Mouse (Mus musculus) lung, embryonic 16.5 days (tissue): Measurements from ENCODE around the gene Prh1. TPM values are rescaled to one million over a fixed set of nuclear protein-coding genes. Genes with fewer than 3 reads are reported as not detected.
"Not testable (repeated sequence)": the region's sequence is repeated elsewhere in the genome, so short reads cannot be mapped to it uniquely, and the experiment has no call there.

ENCODE experiments used
- ATAC-seq: fragments of 200-750 bp; cut with Nextera tagmentation; 2 replicates; pipeline ENCODE4 v1.8.0; 2017; ENCODE audit warnings: low read depth, mild to moderate bottlenecking, moderate library complexity
- H3K27ac ChIP-seq: fragments of 300-500 bp; sonication (generic); 2 replicates; pipeline ENCODE4 v1.5.1; 2014; ENCODE audit warnings: mild to moderate bottlenecking, control low read depth, low read length
- H3K27me3 ChIP-seq: fragments of 300-500 bp; sonication (generic); 2 replicates; pipeline ENCODE4 v1.6.1; 2014; ENCODE audit warnings: low read depth, low read length, mixed read lengths; ENCODE audit not compliant: control insufficient read depth, insufficient read depth
- H3K36me3 ChIP-seq: fragments of 300-500 bp; sonication (generic); 2 replicates; pipeline ENCODE4 v1.6.1; 2014; ENCODE audit warnings: low read length; ENCODE audit not compliant: control insufficient read depth, insufficient read depth
- H3K4me1 ChIP-seq: fragments of 300-500 bp; sonication (generic); replicated peaks from 2 replicates; pipeline ENCODE4 v1.6.1; 2014; ENCODE audit warnings: low read length, mixed read lengths; ENCODE audit not compliant: control insufficient read depth, insufficient read depth
- H3K4me2 ChIP-seq: fragments of 300-500 bp; sonication (generic); 2 replicates; pipeline ENCODE4 v1.6.1; 2014; ENCODE audit warnings: low read depth, low read length, control low read depth
- H3K4me3 ChIP-seq: fragments of 300-500 bp; sonication (generic); 2 replicates; pipeline ENCODE4 v1.5.1; 2014; ENCODE audit warnings: mild to moderate bottlenecking, low read length, control low read depth
- H3K9ac ChIP-seq: fragments of 300-500 bp; sonication (generic); 2 replicates; pipeline ENCODE4 v1.6.1; 2014; ENCODE audit warnings: low read length, control low read depth
- H3K9me3 ChIP-seq: fragments of 300-500 bp; sonication (generic); 2 replicates; pipeline ENCODE4 v1.6.1; 2016; ENCODE audit warnings: low read length; ENCODE audit not compliant: control insufficient read depth
- WGBS: fragments of 180-500 bp; shearing (Covaris S2); extraction: QIAGEN DNeasy Blood & Tissue Kit; methylation state at CpG from one replicate; pipeline ENCODE4 v1.1.7; 2014; 5-methylcytosine and 5-hydroxymethylcytosine counted together
- polyA plus RNA-seq: library from polyadenylated mRNA; unstranded; fragments of >200 nt; fragmentation: Nextera tagmentation; extraction: Ambion mirVana; gene quantifications from 2 replicates; pipeline ENCODE4 v1.2.1, GENCODE M21; 2015

Gene Prh1
- not detected in 2 replicates for polyA plus RNA-seq

DNA sequence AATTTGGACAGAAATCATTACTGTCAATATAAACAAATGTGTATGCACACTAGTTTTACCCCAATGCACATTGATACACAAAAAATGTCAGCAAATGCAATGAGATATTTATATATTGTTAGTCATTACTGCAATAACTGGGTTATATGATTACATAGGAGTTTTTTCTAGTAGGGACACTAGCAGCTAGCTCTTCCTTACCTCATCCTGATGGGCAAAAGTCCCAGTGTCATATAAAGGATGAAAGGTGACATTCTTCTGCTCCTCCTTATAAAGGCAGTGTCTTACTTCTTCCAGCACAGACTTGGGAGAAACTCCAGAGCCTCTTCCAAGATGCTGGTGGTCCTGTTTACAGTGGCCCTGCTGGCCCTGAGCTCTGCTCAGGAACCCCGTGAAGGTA is at the start of gene Prh1:
TSS of gene Prh1 (plus strand) at position 301 of the 400 bp plus-strand sequence.
- H3K9me3 ChIP-seq, H3K27me3 ChIP-seq, ATAC-seq, H3K27ac ChIP-seq, H3K4me1 ChIP-seq, H3K4me2 ChIP-seq, H3K9ac ChIP-seq, H3K36me3 ChIP-seq, H3K4me3 ChIP-seq: not testable (repeated sequence)
- 74% methylated on average over 1 of the region's 1 CpGs for WGBS

GRCm38 (mm10) chr6:132595613-132596012 is 26.0 kb downstream of the Prh1 start, which contains the start of gene Prp2:
Gene Prp2, plus strand, starts transcription at chr6:132595913.
- H3K9me3 ChIP-seq, H3K9ac ChIP-seq, H3K4me3 ChIP-seq, ATAC-seq, H3K36me3 ChIP-seq, H3K4me2 ChIP-seq, H3K4me1 ChIP-seq, H3K27ac ChIP-seq, H3K27me3 ChIP-seq: not testable (repeated sequence)
- 62% methylated on average over 2 of the region's 2 CpGs for WGBS

Other genes with a start within 250 kb of the Prh1 start
- not detected in 2 replicates for gene Gm8882, start 205.7 kb upstream of the Prh1 start, polyA plus RNA-seq
- gene Prp2, start 26.1 kb downstream of the Prh1 start, polyA plus RNA-seq = not detected in 2 replicates
- gene A630073D07Rik, start 81.7 kb downstream of the Prh1 start, polyA plus RNA-seq = not detected in 2 replicates
- not detected in 2 replicates for gene Tas2r120, start 87.1 kb downstream of the Prh1 start, polyA plus RNA-seq
- not detected in 2 replicates for gene Tas2r121, start 131.2 kb downstream of the Prh1 start, polyA plus RNA-seq
- gene Tas2r122, start 142.1 kb downstream of the Prh1 start, polyA plus RNA-seq = not detected in 2 replicates
- not detected in 2 replicates for gene Tas2r115, start 168.2 kb downstream of the Prh1 start, polyA plus RNA-seq
- not detected in 2 replicates for gene Tas2r124, start 184.9 kb downstream of the Prh1 start, polyA plus RNA-seq
- gene Tas2r102, start 192.3 kb downstream of the Prh1 start, polyA plus RNA-seq = not detected in 2 replicates
- gene Tas2r136, start 208.4 kb downstream of the Prh1 start, polyA plus RNA-seq = not detected in 2 replicates
- not detected in 2 replicates for gene Tas2r117, start 233.0 kb downstream of the Prh1 start, polyA plus RNA-seq